Mouse (Mus musculus) liver, embryonic 14.5 days (tissue): Measurements from ENCODE around the gene Rap2a. TPM values are rescaled to one million over a fixed set of nuclear protein-coding genes. Genes with fewer than 3 reads are reported as not detected.

Experiments used
- ATAC-seq: fragments of 200-750 bp; cut with Nextera tagmentation; 2 replicates; pipeline ENCODE4 v1.8.0; 2017; ENCODE audit warnings: moderate number of reproducible peaks, mild to moderate bottlenecking, moderate library complexity; ENCODE audit not compliant: insufficient read depth
- DNase-seq, 3 experiments: peaks; one replicate each; pipeline ENCODE4 v3.0.0-alpha.2; 2012 to 2013; ENCODE audit warnings: low read depth in 3 of 3, low spot score in 3 of 3
- H3K27ac ChIP-seq: fragments of 300-500 bp; sonication (generic); 2 replicates; pipeline ENCODE4 v1.5.1; 2014; ENCODE audit warnings: moderate library complexity, mild to moderate bottlenecking, control low read depth, inconsistent platforms
- H3K27me3 ChIP-seq: fragments of 300-500 bp; sonication (generic); 2 replicates; pipeline ENCODE4 v1.6.1; 2014; ENCODE audit warnings: mild to moderate bottlenecking, low read length, moderate library complexity; ENCODE audit not compliant: control insufficient read depth, insufficient read depth
- H3K36me3 ChIP-seq: fragments of 300-500 bp; sonication (generic); replicated peaks from 2 replicates; pipeline ENCODE4 v1.6.1; 2014; ENCODE audit warnings: low read depth; ENCODE audit not compliant: control insufficient read depth, insufficient read depth
- H3K4me1 ChIP-seq, 2 experiments: fragments of 200-500 bp in 1 of 2; fragments of 300-500 bp in 1 of 2; sonication (generic) in 1 of 2; replicated peaks; 2 replicates each; pipeline ENCODE4 v1.6.1; 2012 to 2014; ENCODE audit warnings: antibody characterized with exemption in 1 of 2, inconsistent platforms in 1 of 2, low read length in 1 of 2; ENCODE audit not compliant: control insufficient read depth in 2 of 2, insufficient read depth in 2 of 2
- H3K4me2 ChIP-seq: fragments of 300-500 bp; sonication (generic); 2 replicates; pipeline ENCODE4 v1.6.1; 2014; ENCODE audit warnings: low read depth, mild to moderate bottlenecking, control low read depth, moderate library complexity
- H3K4me3 ChIP-seq, 2 experiments: fragments of 200-500 bp in 1 of 2; fragments of 300-500 bp in 1 of 2; sonication (generic) in 1 of 2; 2 replicates each; pipeline ENCODE4 v1.5.1; 2012 to 2014; ENCODE audit warnings: low read depth in 2 of 2, low read length in 2 of 2, mild to moderate bottlenecking in 2 of 2, control low read depth in 1 of 2, inconsistent platforms in 1 of 2, moderate library complexity in 1 of 2; ENCODE audit not compliant: insufficient read depth in 1 of 2
- H3K9ac ChIP-seq: fragments of 300-500 bp; sonication (generic); replicated peaks from 2 replicates; pipeline ENCODE4 v1.6.1; 2014; ENCODE audit warnings: mild to moderate bottlenecking, control low read depth, moderate library complexity
- H3K9me3 ChIP-seq: fragments of 300-500 bp; sonication (generic); 2 replicates; pipeline ENCODE4 v1.6.1; 2016; ENCODE audit warnings: low read length, mixed read lengths; ENCODE audit not compliant: control insufficient read depth
- CTCF ChIP-seq: IDR thresholded peaks from 2 replicates; pipeline ENCODE4 v1.5.1; 2016; ENCODE audit warnings: antibody characterized with exemption, low read depth, control low read depth
- EP300 ChIP-seq: IDR thresholded peaks from 2 replicates; pipeline ENCODE4 v1.6.1; 2016; ENCODE audit warnings: antibody characterized with exemption, low read depth
- WGBS: fragments of 180-500 bp; shearing (Covaris S2); extraction: QIAGEN DNeasy Blood & Tissue Kit; methylation state at CpG from one replicate; pipeline ENCODE4 v1.1.7; 2014; ENCODE audit not compliant: insufficient replicate concordance; 5-methylcytosine and 5-hydroxymethylcytosine counted together
- polyA plus RNA-seq, 2 experiments: library from polyadenylated mRNA; depleted of rRNA in 1 of 2; stranded (reverse) in 1 of 2; unstranded in 1 of 2; fragments of >200 nt; fragmentation: Nextera tagmentation in 1 of 2; extraction: Ambion mirVana in 1 of 2; gene quantifications; 2 replicates each; pipeline versions ENCODE4 v1.2.1 to v1.2.3; 2012 to 2014

The Rap2a gene
- polyA plus RNA-seq, 2 experiments, result 2.1 to 2.5 TPM

- DNase-seq (no peak), ATAC-seq (no peak)
- Histone ChIP-seq H3K9me3 (no peaks in the 10 kb centered on the region), H3K36me3 (no peaks in the 10 kb centered on the region), H3K27ac (no peak overlapping the region), H3K27me3 (no peaks in the 10 kb centered on the region), H3K4me1 (no peaks in the 10 kb centered on the region), H3K4me3 (no peak overlapping the region), H3K4me2 (no peak overlapping the region), H3K9ac (no peak overlapping the region)
- 66% methylated on average over 3 of the region's 3 CpGs for WGBS
- no peak for TF ChIP-seq CTCF
- TF ChIP-seq EP300, result no peak
These were observed 55.1 kb downstream of the Rap2a start for GRCm38 (mm10) chr14:120533301-120533700.

GRCm38 (mm10) chr14:120534841-120535271 is 56.6 kb downstream of the Rap2a start:
- H3K9ac ChIP-seq, result no peak overlapping the region
- no peak for DNase-seq
- no peaks in the 10 kb centered on the region for H3K9me3 ChIP-seq
- H3K4me1 ChIP-seq, result peaks cover 0 to 3% of the 10 kb centered on the region in 2 experiments; a peak in 2 of 4 replicates
- H3K27me3 ChIP-seq, result no peaks in the 10 kb centered on the region
- no peaks in the 10 kb centered on the region for H3K36me3 ChIP-seq
- no peak for ATAC-seq
- TF ChIP-seq CTCF (no peak), EP300 (no peak)
- H3K4me3 ChIP-seq, result no peak overlapping the region
- H3K4me2 ChIP-seq, result no peak overlapping the region
- no peak overlapping the region for H3K27ac ChIP-seq
- 33% methylated on average over 3 of the region's 3 CpGs for WGBS

GRCm38 (mm10) chr14:120535446-120535845 is 57.2 kb downstream of the Rap2a start:
- ATAC-seq (no peak), DNase-seq (no peak)
- Histone ChIP-seq H3K4me2 (no peak overlapping the region), H3K36me3 (no peaks in the 10 kb centered on the region), H3K27me3 (no peaks in the 10 kb centered on the region), H3K4me3 (no peak overlapping the region), H3K27ac (no peak overlapping the region), H3K9ac (no peak overlapping the region), H3K9me3 (no peaks in the 10 kb centered on the region), H3K4me1 (peaks cover 0 to 3% of the 10 kb centered on the region in 2 experiments; a peak in 2 of 4 replicates)
- 37% methylated on average over 4 of the region's 4 CpGs for WGBS
- TF ChIP-seq CTCF, result no peak

GRCm38 (mm10) chr14:120535924-120536323 is 57.7 kb downstream of the Rap2a start:
- no peak overlapping the region for H3K4me3 ChIP-seq
- TF ChIP-seq EP300, result no peak
- no peak for TF ChIP-seq CTCF
- H3K9ac ChIP-seq, result no peak overlapping the region
- H3K4me2 ChIP-seq, result no peak overlapping the region
- no peaks in the 10 kb centered on the region for H3K9me3 ChIP-seq
- peaks cover 0 to 3% of the 10 kb centered on the region in 2 experiments; a peak in 2 of 4 replicates for H3K4me1 ChIP-seq
- no peak for DNase-seq
- 44% methylated on average over 3 of the region's 3 CpGs for WGBS
- no peaks in the 10 kb centered on the region for H3K27me3 ChIP-seq
- H3K36me3 ChIP-seq, result no peaks in the 10 kb centered on the region
- no peak overlapping the region for H3K27ac ChIP-seq
- ATAC-seq, result no peak

- H3K9ac ChIP-seq, result no peak overlapping the region
- DNase-seq (no peak), ATAC-seq (0 out of 2 replicates have a peak, but pooled peaks have one; percentile 33)
- TF ChIP-seq CTCF (no peak), EP300 (no peak)
- no peaks in the 10 kb centered on the region for H3K36me3 ChIP-seq
- no peak overlapping the region for H3K27ac ChIP-seq
- peaks cover 0 to 3% of the 10 kb centered on the region in 2 experiments; a peak in 2 of 4 replicates for H3K4me1 ChIP-seq
- 73% methylated on average over 2 of the region's 2 CpGs for WGBS
- H3K27me3 ChIP-seq, result no peaks in the 10 kb centered on the region
- H3K4me3 ChIP-seq, result no peak overlapping the region
- no peak overlapping the region for H3K4me2 ChIP-seq
- H3K9me3 ChIP-seq, result no peaks in the 10 kb centered on the region
These were observed 60.9 kb downstream of the Rap2a start for GRCm38 (mm10) chr14:120539128-120539527.
